Mouse (Mus musculus) liver, embryonic 14.5 days (tissue): Measurements from ENCODE around the gene Atxn7l1.

Experiments used
- CTCF ChIP-seq: IDR thresholded peaks from 2 replicates; pipeline ENCODE4 v1.5.1; 2016; ENCODE audit warnings: antibody characterized with exemption, low read depth, control low read depth
- EP300 ChIP-seq: IDR thresholded peaks from 2 replicates; pipeline ENCODE4 v1.6.1; 2016; ENCODE audit warnings: antibody characterized with exemption, low read depth

DNA sequence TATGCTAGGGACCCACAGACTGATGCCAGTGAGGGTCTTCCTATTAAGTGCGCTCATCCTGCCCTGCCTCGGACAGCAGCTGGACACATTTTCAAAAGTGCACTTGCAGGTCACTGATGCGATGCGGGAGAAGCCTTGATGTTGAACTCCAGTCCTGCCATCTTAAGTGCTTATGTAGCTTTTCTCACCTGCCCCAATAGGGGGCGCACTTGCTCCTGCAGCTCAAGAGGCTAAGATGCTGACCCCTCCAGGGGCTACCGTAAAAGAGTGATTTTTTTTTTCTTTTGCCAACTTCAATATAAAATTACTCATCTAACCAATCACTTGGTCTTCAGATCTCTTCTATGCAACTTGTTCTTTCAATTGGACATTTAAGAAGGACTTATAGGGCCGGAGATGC lies 175.1 kb downstream of the Atxn7l1 start:
- peak; percentile 71 for TF ChIP-seq CTCF
- TF ChIP-seq EP300: no peak
